27 mouse cellular contexts compared by ENCODE assay signal in the genomic region with DNA sequence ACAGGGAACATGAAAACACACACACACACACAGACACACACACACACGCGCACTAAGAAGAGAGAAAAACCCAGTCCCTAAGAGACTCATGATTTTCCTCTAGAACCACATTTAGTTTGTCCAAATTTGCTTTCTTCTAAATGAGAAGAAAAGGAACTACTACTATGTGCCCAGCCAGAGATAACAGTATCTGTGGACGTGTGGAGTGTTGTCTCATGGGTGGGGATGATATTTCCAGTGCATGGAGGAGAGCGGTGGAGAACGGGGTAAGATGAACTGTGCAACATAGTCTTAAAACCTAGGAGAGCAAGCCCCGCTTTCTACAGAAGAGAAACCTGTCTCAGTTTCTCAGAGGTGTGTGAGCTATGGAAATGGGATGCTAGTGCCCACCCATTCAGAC.
"Had no signal": no experiment of that assay in that cellular context is flagged by ENCODE, and none has a peak within 500 bp of the region (broad histone marks: within the 10 kb centered on the region; RNA-seq: fewer than 3 reads in every experiment).

No protein-coding gene starts in this region.

- H3K4me1 ChIP-seq: limb, embryonic 10.5 days; limb, embryonic 12.5 days; limb, embryonic 13.5 days; limb, embryonic 15.5 days; liver, embryonic 12.5 days; liver, embryonic 13.5 days; liver, embryonic 15.5 days; lung, embryonic 15.5 days; midbrain, embryonic 10.5 days; midbrain, embryonic 12.5 days; midbrain, embryonic 15.5 days had no signal

- DNase-seq: left cerebral cortex, postnatal 4 days; liver; liver, embryonic 13.5 days; liver, postnatal 0 days; lung, adult 18-20 months; lung, adult 2 months; lung, embryonic 14.5 days; lung, postnatal 10 days; lung, postnatal 14 days; lung, postnatal 36 days; lung, postnatal 4 days; midbrain, embryonic 14.5 days had no signal

- H3K4me3 ChIP-seq: limb, embryonic 10.5 days; limb, embryonic 12.5 days; limb, embryonic 13.5 days; limb, embryonic 15.5 days; liver, embryonic 12.5 days; liver, embryonic 13.5 days; liver, embryonic 15.5 days; lung, embryonic 15.5 days; megakaryocyte, embryonic 14.5 days; midbrain, embryonic 10.5 days; midbrain, embryonic 12.5 days; midbrain, embryonic 13.5 days; midbrain, embryonic 15.5 days; myocyte had no signal

- H3K9ac ChIP-seq: limb, embryonic 12.5 days; limb, embryonic 13.5 days; limb, embryonic 15.5 days; liver, embryonic 12.5 days; liver, embryonic 13.5 days; liver, embryonic 14.5 days; liver, embryonic 15.5 days; liver, postnatal 0 days; lung, embryonic 14.5 days; lung, embryonic 15.5 days; midbrain, embryonic 12.5 days; midbrain, embryonic 13.5 days; midbrain, embryonic 15.5 days had no signal

- H3K27ac ChIP-seq: limb, embryonic 10.5 days; limb, embryonic 12.5 days; limb, embryonic 13.5 days; limb, embryonic 15.5 days; liver, embryonic 12.5 days; liver, embryonic 13.5 days; liver, embryonic 14.5 days; liver, embryonic 15.5 days; lung, embryonic 15.5 days; macrophage; midbrain, embryonic 10.5 days; midbrain, embryonic 12.5 days; midbrain, embryonic 13.5 days; midbrain, embryonic 15.5 days had no signal

- H3K9me3 ChIP-seq: limb, embryonic 10.5 days; limb, embryonic 12.5 days; limb, embryonic 13.5 days; limb, embryonic 15.5 days; liver, embryonic 12.5 days; liver, embryonic 13.5 days; liver, embryonic 15.5 days; lung, embryonic 15.5 days; megakaryocyte, embryonic 14.5 days; midbrain, embryonic 10.5 days; midbrain, embryonic 12.5 days; midbrain, embryonic 13.5 days; midbrain, embryonic 15.5 days had no signal

- H3K36me3 ChIP-seq: limb, embryonic 10.5 days; limb, embryonic 12.5 days; limb, embryonic 13.5 days; limb, embryonic 15.5 days; liver, embryonic 12.5 days; liver, embryonic 13.5 days; liver, embryonic 15.5 days; lung, embryonic 15.5 days; midbrain, embryonic 10.5 days; midbrain, embryonic 12.5 days; midbrain, embryonic 13.5 days; midbrain, embryonic 15.5 days had no signal

- H3K27me3 ChIP-seq: limb, embryonic 12.5 days; limb, embryonic 13.5 days; liver, embryonic 13.5 days; liver, embryonic 15.5 days; lung, embryonic 15.5 days; midbrain, embryonic 12.5 days; midbrain, embryonic 13.5 days; midbrain, embryonic 15.5 days had no signal
